Mouse (Mus musculus) myocyte (in vitro differentiated cells): ENCODE data around the gene 2210408I21Rik. TPM values are rescaled to one million over a fixed set of nuclear protein-coding genes. Genes with fewer than 3 reads are reported as not detected.

Experiments
- H3K27me3 ChIP-seq: one replicate; pipeline ENCODE4 v1.6.1; 2011; ENCODE audit not compliant: control insufficient read depth, insufficient read depth, insufficient read length
- H3K36me3 ChIP-seq: one replicate; pipeline ENCODE4 v1.6.1; 2011; ENCODE audit not compliant: control insufficient read depth, insufficient read depth
- H3K4me2 ChIP-seq: one replicate; pipeline ENCODE4 v1.6.1; 2011; ENCODE audit warnings: low read depth, control low read depth
- H3K4me3 ChIP-seq: one replicate; pipeline ENCODE4 v1.5.1; 2011; ENCODE audit warnings: mild to moderate bottlenecking, control low read depth, moderate library complexity
- H3K79me2 ChIP-seq: one replicate; pipeline ENCODE4 v1.6.1; 2011; ENCODE audit not compliant: control insufficient read depth, insufficient read depth
- H3ac ChIP-seq: one replicate; pipeline ENCODE4 v1.6.1; 2011; ENCODE audit not compliant: control insufficient read depth, insufficient read length
- CEBPB ChIP-seq: IDR thresholded peaks from 2 replicates; pipeline ENCODE4 v1.6.1; 2011; ENCODE audit warnings: mild to moderate bottlenecking, moderate library complexity; ENCODE audit not compliant: poor library complexity, insufficient read depth, severe bottlenecking
- E2F4 ChIP-seq: IDR thresholded peaks from one replicate; pipeline ENCODE4 v1.6.1; 2011; ENCODE audit warnings: mild to moderate bottlenecking, control low read depth, moderate library complexity; ENCODE audit not compliant: insufficient read depth
- MAX ChIP-seq: IDR thresholded peaks from one replicate; pipeline ENCODE4 v1.6.1; 2011; ENCODE audit warnings: low read depth, mild to moderate bottlenecking, control low read depth
- MYOD1 ChIP-seq, 3 experiments: IDR thresholded peaks; one replicate each; pipeline ENCODE4 v1.6.1; 2011; ENCODE audit warnings: control low read depth in 2 of 3, low read depth in 2 of 3, mild to moderate bottlenecking in 2 of 3, moderate library complexity in 1 of 3; ENCODE audit not compliant: insufficient read length in 2 of 3, control insufficient read depth in 1 of 3
- MYOG ChIP-seq, 3 experiments: IDR thresholded peaks; one replicate each; pipeline ENCODE4 v1.6.1; 2011; ENCODE audit warnings: control low read depth in 2 of 3, low read depth in 2 of 3, mild to moderate bottlenecking in 2 of 3; ENCODE audit not compliant: insufficient read length in 2 of 3, control insufficient read depth in 1 of 3, insufficient read depth in 1 of 3
- POLR2A ChIP-seq: IDR thresholded peaks from one replicate; pipeline ENCODE4 v1.6.1; 2011; ENCODE audit warnings: low read depth, mild to moderate bottlenecking, control low read depth, moderate library complexity; ENCODE audit not compliant: insufficient read length
- POLR2AphosphoS2 ChIP-seq: IDR thresholded peaks from one replicate; pipeline ENCODE4 v1.6.1; 2011; ENCODE audit warnings: low read depth, control low read depth; ENCODE audit not compliant: insufficient read length
- REST ChIP-seq: IDR thresholded peaks from one replicate; pipeline ENCODE4 v1.6.1; 2011; ENCODE audit warnings: mild to moderate bottlenecking, control low read depth, moderate library complexity; ENCODE audit not compliant: insufficient read depth, insufficient read length
- SRF ChIP-seq: IDR thresholded peaks from one replicate; pipeline ENCODE4 v1.6.1; 2011; ENCODE audit warnings: low read depth; ENCODE audit not compliant: control insufficient read depth, insufficient read length
- TCF12 ChIP-seq: IDR thresholded peaks from one replicate; pipeline ENCODE4 v1.6.1; 2011; ENCODE audit warnings: mild to moderate bottlenecking, control low read depth; ENCODE audit not compliant: poor library complexity, insufficient read depth, severe bottlenecking
- TCF3 ChIP-seq: IDR thresholded peaks from one replicate; pipeline ENCODE4 v1.6.1; 2011; ENCODE audit warnings: low read depth, control low read depth; ENCODE audit not compliant: insufficient read length
- USF1 ChIP-seq: IDR thresholded peaks from one replicate; pipeline ENCODE4 v1.6.1; 2011; ENCODE audit warnings: low read depth, mild to moderate bottlenecking, control low read depth, moderate library complexity
- polyA plus RNA-seq: library from polyadenylated mRNA; unstranded; fragments of >200 nt; fragmentation: generic; extraction: Trizol; gene quantifications from one replicate; pipeline ENCODE4 v1.2.1, GENCODE M21; 2012; ENCODE audit warnings: missing spikeins

Gene 2210408I21Rik
- polyA plus RNA-seq, 1 experiment: 1.7 TPM

DNA sequence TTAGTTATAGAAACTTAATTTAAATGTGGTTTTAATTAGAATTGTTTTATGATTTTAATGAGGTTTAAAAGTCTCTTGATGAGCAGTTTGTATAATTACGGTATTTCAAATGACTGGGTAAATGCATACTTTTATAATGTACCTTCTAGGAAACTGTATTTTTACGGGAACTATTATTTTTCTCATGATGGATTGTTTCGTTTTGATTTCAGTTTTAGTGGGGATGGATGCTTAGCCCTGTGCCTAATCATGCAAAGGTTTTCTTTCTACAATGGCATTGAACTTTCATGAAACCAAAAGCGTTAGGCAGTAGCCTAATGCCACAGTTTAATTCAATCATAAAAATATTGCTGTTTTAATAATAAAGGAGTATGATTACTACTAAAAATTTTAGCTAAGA is 413.4 kb downstream of the 2210408I21Rik start:
- no peaks in the 10 kb centered on the region for H3K79me2 ChIP-seq
- H3K4me2 ChIP-seq: no peak overlapping the region
- TF ChIP-seq MAX: no peak
- TF ChIP-seq TCF3: no peak
- TF ChIP-seq E2F4: no peak
- TF ChIP-seq TCF12: no peak
- TF ChIP-seq SRF: no peak
- no peak for TF ChIP-seq REST
- TF ChIP-seq POLR2AphosphoS2: no peak
- no peak for TF ChIP-seq MYOG (IDR thresholded peaks at IDR 0.05; ENCODE audit: control insufficient read depth in 1 of 3, insufficient read depth in 1 of 3, insufficient read length in 2 of 3, low read depth in 2 of 3)
- TF ChIP-seq POLR2A: no peak
- no peak for TF ChIP-seq USF1
- TF ChIP-seq MYOD1 (IDR thresholded peaks at IDR 0.05; ENCODE audit: control insufficient read depth in 1 of 3, insufficient read length in 2 of 3, low read depth in 2 of 3): no peak
- TF ChIP-seq CEBPB: no peak
- H3ac ChIP-seq: no peak overlapping the region
- no peaks in the 10 kb centered on the region for H3K27me3 ChIP-seq
- H3K4me3 ChIP-seq: no peak overlapping the region
- no peaks in the 10 kb centered on the region for H3K36me3 ChIP-seq

DNA sequence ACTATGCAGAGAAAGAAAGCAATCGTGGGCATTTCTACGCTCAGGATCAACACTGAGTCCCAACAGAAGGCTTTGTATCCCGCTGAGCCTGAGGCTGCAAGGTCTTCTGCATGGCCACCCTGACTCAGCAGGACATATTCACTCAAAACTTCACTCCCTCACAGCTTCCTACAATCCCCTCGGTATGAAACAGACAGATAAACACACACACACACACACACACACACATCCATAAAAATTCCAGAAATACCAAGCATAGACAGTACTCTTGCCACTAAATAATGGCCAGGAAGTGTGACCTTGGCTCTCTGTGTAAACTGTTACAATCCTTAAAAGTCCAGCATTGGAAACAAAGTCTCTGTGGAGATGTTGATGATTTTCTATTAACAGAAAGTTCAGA is 458.7 kb downstream of the 2210408I21Rik start:
- H3K36me3 ChIP-seq: no peaks in the 10 kb centered on the region
- H3K27me3 ChIP-seq: no peaks in the 10 kb centered on the region
- no peak overlapping the region for H3K4me3 ChIP-seq
- TF ChIP-seq TCF12: no peak
- TF ChIP-seq MAX: no peak
- no peak for TF ChIP-seq POLR2AphosphoS2
- no peak for TF ChIP-seq POLR2A
- TF ChIP-seq CEBPB: no peak
- TF ChIP-seq REST: no peak
- no peak for TF ChIP-seq TCF3
- TF ChIP-seq USF1: no peak
- no peak for TF ChIP-seq E2F4
- no peak for TF ChIP-seq MYOD1 (IDR thresholded peaks at IDR 0.05; ENCODE audit: control insufficient read depth in 1 of 3, insufficient read length in 2 of 3, low read depth in 2 of 3)
- TF ChIP-seq SRF: no peak
- no peak overlapping the region for H3ac ChIP-seq
- no peaks in the 10 kb centered on the region for H3K79me2 ChIP-seq
- no peak overlapping the region for H3K4me2 ChIP-seq

DNA sequence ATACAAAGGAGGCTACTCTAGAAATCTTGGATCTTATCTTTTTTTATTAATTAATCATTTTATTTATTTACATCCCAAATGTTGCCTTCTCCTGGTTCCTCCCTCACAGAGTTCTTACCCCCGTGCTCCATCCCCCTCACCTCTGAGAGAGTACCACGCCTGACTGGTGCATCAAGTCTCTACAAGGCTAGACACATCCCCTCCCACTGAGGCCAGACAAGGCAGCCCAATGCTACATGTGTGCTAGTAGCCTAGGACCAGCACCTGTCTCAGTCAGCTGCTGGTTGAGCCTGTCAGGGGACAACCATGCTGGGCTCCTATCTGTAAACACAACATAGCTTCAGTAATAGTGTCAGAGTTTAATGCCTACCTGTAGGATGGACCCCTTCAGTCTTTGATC is 480.0 kb downstream of the 2210408I21Rik start:
- Histone ChIP-seq H3K4me3 (no peak overlapping the region), H3K4me2 (no peak overlapping the region), H3K27me3 (no peaks in the 10 kb centered on the region), H3ac (no peak overlapping the region), H3K36me3 (no peaks in the 10 kb centered on the region), H3K79me2 (no peaks in the 10 kb centered on the region)
- TF ChIP-seq MYOG (IDR thresholded peaks at IDR 0.05; ENCODE audit: control insufficient read depth in 1 of 3, insufficient read depth in 1 of 3, insufficient read length in 2 of 3, low read depth in 2 of 3): no peak
- TF ChIP-seq REST: no peak
- TF ChIP-seq POLR2A: no peak
- no peak for TF ChIP-seq MYOD1 (IDR thresholded peaks at IDR 0.05; ENCODE audit: control insufficient read depth in 1 of 3, insufficient read length in 2 of 3, low read depth in 2 of 3)
- no peak for TF ChIP-seq MAX
- TF ChIP-seq CEBPB: no peak
- TF ChIP-seq POLR2AphosphoS2: no peak
- no peak for TF ChIP-seq TCF3
- no peak for TF ChIP-seq SRF
- no peak for TF ChIP-seq USF1
- no peak for TF ChIP-seq TCF12
- no peak for TF ChIP-seq E2F4

Other genes starting within 250 kb of the 2210408I21Rik start
- 3.2 TPM for gene Slf1, start 67 bp upstream of the 2210408I21Rik start, polyA plus RNA-seq